Mouse (Mus musculus) embryo, embryonic 10 days (tissue): ENCODE data around the gene Olfr1436.
"Not testable (repeated sequence)": the region's sequence is repeated elsewhere in the genome, so short reads cannot be mapped to it uniquely, and the experiment has no call there.

Source experiments
- DNase-seq: peaks from one replicate; pipeline ENCODE4 v3.0.0-alpha.2; 2015; ENCODE audit warnings: low spot score

Gene Olfr1436

DNA sequence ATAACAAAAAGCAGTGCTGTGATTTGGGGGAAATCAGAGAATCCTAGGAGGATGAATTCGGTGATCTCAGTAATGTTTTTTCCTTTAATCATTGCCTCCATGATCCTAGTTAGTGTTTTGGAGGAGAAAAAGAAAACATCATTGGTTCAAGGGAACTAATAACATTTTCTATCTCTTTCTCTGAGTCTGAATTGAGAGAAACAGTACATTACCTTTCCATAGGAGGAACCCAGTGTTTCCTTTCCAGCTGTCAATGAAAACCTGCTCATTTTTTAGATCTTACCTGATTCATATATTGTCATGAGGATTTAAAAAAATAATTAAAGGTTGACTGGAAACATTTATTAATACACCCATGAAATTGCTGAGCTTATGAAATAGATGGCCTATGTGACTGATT is at the start of gene Olfr1436:
TSS of gene Olfr1436 (minus strand) at position 101 of the 400 bp plus-strand sequence.
- not testable (repeated sequence) for DNase-seq

- no peak for DNase-seq
Observed at GRCm38 (mm10) chr19:12335810-12336209, 36.9 kb upstream of the Olfr1436 start, which contains the start of gene Olfr1438-ps1. TSS of gene Olfr1438-ps1 (minus strand) at chr19:12335910.

- no peak for DNase-seq
Observed at GRCm38 (mm10) chr19:12325001-12325400, 26.1 kb upstream of the Olfr1436 start, which contains the start of gene Olfr1437. TSS of gene Olfr1437 (minus strand) at chr19:12325101.

DNA sequence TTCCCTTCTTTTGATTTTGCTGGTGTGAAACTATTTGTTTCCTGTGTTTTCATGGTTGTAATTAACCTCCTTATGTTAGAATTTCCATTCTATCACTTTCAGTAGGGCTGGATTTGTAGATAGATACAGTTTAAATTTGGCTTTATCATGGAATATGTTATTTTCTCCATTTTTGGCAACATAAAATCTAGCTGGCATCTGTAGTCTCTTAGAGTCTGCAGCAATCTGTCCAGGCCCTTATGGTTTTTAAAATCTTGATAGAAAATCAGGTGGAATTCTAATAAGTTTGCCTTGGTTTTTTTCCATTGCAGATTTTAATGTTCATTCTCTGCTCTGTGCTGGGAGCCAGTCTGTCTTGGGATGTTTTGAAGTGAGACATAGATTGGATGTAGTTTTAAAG is 6.0 kb downstream of the Olfr1436 start:
- DNase-seq, result no peak

DNA sequence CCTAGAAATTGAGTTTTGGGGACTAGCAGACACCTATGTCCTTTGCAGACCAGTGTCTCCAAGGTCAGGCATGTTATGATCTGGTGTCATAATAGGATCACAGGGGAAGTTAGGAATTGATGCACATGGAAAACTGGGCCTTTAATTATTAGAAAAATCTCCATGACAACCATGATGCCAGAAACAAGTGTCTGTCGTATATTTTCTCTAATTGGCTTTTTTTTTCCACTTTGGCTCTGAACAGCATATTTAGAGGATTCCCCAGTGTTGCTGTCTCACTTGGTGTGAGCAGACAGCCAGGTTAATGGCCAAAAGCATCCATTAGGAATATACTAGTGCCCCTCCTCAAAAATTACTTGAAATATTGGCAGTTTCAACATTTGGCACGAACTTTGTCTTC is 19.4 kb downstream of the Olfr1436 start, which contains the start of gene Olfr1434:
TSS of gene Olfr1434 (plus strand) at position 301 of the 400 bp plus-strand sequence.
- DNase-seq, result no peak

GRCm38 (mm10) chr19:12260732-12261131 is 38.2 kb downstream of the Olfr1436 start, which contains the start of gene Olfr235:
TSS of gene Olfr235 (plus strand) at chr19:12261032.
- no peak for DNase-seq
